Mouse (Mus musculus) CH12.LX (cell line): ENCODE measurements around the gene Cmah. TPM values are rescaled to one million over a fixed set of nuclear protein-coding genes. Genes with fewer than 3 reads are reported as not detected.

ENCODE experiments used
- DNase-seq: peaks from one replicate; pipeline ENCODE4 v3.0.0-alpha.2; 2013; ENCODE audit errors: extremely low read depth
- H3K27ac ChIP-seq: 2 replicates; pipeline ENCODE4 v1.5.1; 2012; ENCODE audit warnings: low read depth, mild to moderate bottlenecking, control low read depth, moderate library complexity; ENCODE audit not compliant: insufficient read depth
- H3K27me3 ChIP-seq: replicated peaks from 2 replicates; pipeline ENCODE3; 2012; ENCODE audit warnings: inconsistent platforms
- H3K36me3 ChIP-seq, 2 experiments: replicated peaks in 1 of 2; 2 replicates each; pipeline versions ENCODE3 to v1.6.1; 2012; ENCODE audit warnings: inconsistent platforms in 1 of 2, low read length in 1 of 2, mild to moderate bottlenecking in 1 of 2, mixed read lengths in 1 of 2, moderate library complexity in 1 of 2; ENCODE audit not compliant: control insufficient read depth in 1 of 2, insufficient read depth in 1 of 2
- H3K4me1 ChIP-seq, 2 experiments: 2 replicates each; pipeline ENCODE4 v1.6.1; 2012; ENCODE audit warnings: inconsistent platforms in 1 of 2, moderate library complexity in 1 of 2; ENCODE audit not compliant: insufficient read depth in 2 of 2, control insufficient read depth in 1 of 2
- H3K4me2 ChIP-seq: 2 replicates; pipeline ENCODE4 v1.6.1; 2012; ENCODE audit warnings: low read depth, mild to moderate bottlenecking, control low read depth; ENCODE audit not compliant: poor library complexity, insufficient read depth, severe bottlenecking
- H3K4me3 ChIP-seq, 3 experiments: fragments of 150-350 bp in 1 of 3; sonication (generic) in 1 of 3; replicated peaks in 1 of 3; 2 replicates each; pipeline versions ENCODE3 to v1.5.1; 2011 to 2012; ENCODE audit warnings: low read depth in 2 of 3, low read length in 2 of 3, mild to moderate bottlenecking in 2 of 3, moderate library complexity in 2 of 3, control low read depth in 1 of 3, improper control_type of control experiment in 1 of 3, inconsistent platforms in 1 of 3, mixed read lengths in 1 of 3; ENCODE audit not compliant: poor library complexity in 1 of 3
- H3K79me2 ChIP-seq: replicated peaks from 2 replicates; pipeline ENCODE4 v1.6.1; 2012; ENCODE audit warnings: mild to moderate bottlenecking, moderate library complexity; ENCODE audit not compliant: control insufficient read depth, poor library complexity, insufficient read depth, severe bottlenecking; ENCODE audit errors: extremely low read depth
- H3K9ac ChIP-seq: 2 replicates; pipeline ENCODE4 v1.6.1; 2012; ENCODE audit warnings: low read depth, mild to moderate bottlenecking, control low read depth, moderate library complexity; ENCODE audit not compliant: insufficient read depth
- H3K9me3 ChIP-seq: replicated peaks from 2 replicates; pipeline ENCODE3; 2012; ENCODE audit warnings: low read length, inconsistent platforms, mixed read lengths
- BHLHE40 ChIP-seq: IDR thresholded peaks from 2 replicates; pipeline ENCODE4 v1.6.1; 2011; ENCODE audit warnings: mild to moderate bottlenecking, low read depth, low read length, improper control_type of control experiment
- CHD1 ChIP-seq: IDR thresholded peaks from 2 replicates; pipeline ENCODE4 v1.6.1; 2012; ENCODE audit warnings: low read depth, low read length, improper control_type of control experiment, inconsistent platforms
- EP300 ChIP-seq: IDR thresholded peaks from 2 replicates; pipeline ENCODE4 v1.6.1; 2011; ENCODE audit warnings: low read length, improper control_type of control experiment
- GABPA ChIP-seq: IDR thresholded peaks from 2 replicates; pipeline ENCODE4 v1.6.1; 2012; ENCODE audit warnings: low read depth, low read length, improper control_type of control experiment, inconsistent platforms; ENCODE audit not compliant: insufficient replicate concordance
- HCFC1 ChIP-seq: IDR thresholded peaks from 2 replicates; pipeline ENCODE4 v1.6.1; 2012; ENCODE audit warnings: low read depth, mild to moderate bottlenecking, inconsistent platforms, low read length, improper control_type of control experiment
- IRF4 ChIP-seq: IDR thresholded peaks from 2 replicates; pipeline ENCODE4 v1.6.1; 2014; ENCODE audit warnings: low read depth, mild to moderate bottlenecking, inconsistent platforms, low read length, improper control_type of control experiment
- JUN ChIP-seq: IDR thresholded peaks from 2 replicates; pipeline ENCODE4 v1.6.1; 2011; ENCODE audit warnings: low read depth, mild to moderate bottlenecking, low read length, improper control_type of control experiment, moderate library complexity; ENCODE audit not compliant: insufficient read depth
- MAX ChIP-seq: IDR thresholded peaks from 2 replicates; pipeline ENCODE4 v1.6.1; 2011; ENCODE audit warnings: low read length, improper control_type of control experiment
- MEF2A ChIP-seq: IDR thresholded peaks from 2 replicates; pipeline ENCODE4 v1.6.1; 2014; ENCODE audit warnings: low read depth, mild to moderate bottlenecking, inconsistent platforms, low read length, improper control_type of control experiment, borderline replicate concordance
- MXI1 ChIP-seq: IDR thresholded peaks from 2 replicates; pipeline ENCODE4 v1.6.1; 2011; ENCODE audit warnings: mild to moderate bottlenecking, low read depth, low read length, improper control_type of control experiment
- MYC ChIP-seq: IDR thresholded peaks from 2 replicates; pipeline ENCODE4 v1.6.1; 2011; ENCODE audit warnings: low read depth, mild to moderate bottlenecking, improper control_type of control experiment, low read length
- POLR2AphosphoS2 ChIP-seq: IDR thresholded peaks from 2 replicates; pipeline ENCODE4 v1.6.1; 2011; ENCODE audit warnings: low read depth, low read length, improper control_type of control experiment
- RAD21 ChIP-seq: IDR thresholded peaks from 2 replicates; pipeline ENCODE4 v1.6.1; 2011; ENCODE audit warnings: low read depth, mild to moderate bottlenecking, low read length, improper control_type of control experiment, moderate library complexity
- RCOR1 ChIP-seq: conservative IDR thresholded peaks from 2 replicates; pipeline ENCODE4 v1.6.1; 2012; ENCODE audit warnings: low read depth, mild to moderate bottlenecking, inconsistent platforms, low read length, improper control_type of control experiment
- SIN3A ChIP-seq: IDR thresholded peaks from 2 replicates; pipeline ENCODE4 v1.6.1; 2012; ENCODE audit warnings: low read length, improper control_type of control experiment, inconsistent platforms
- TCF12 ChIP-seq: IDR thresholded peaks from 2 replicates; pipeline ENCODE4 v1.6.1; 2014; ENCODE audit warnings: low read depth, mild to moderate bottlenecking, inconsistent platforms, low read length, improper control_type of control experiment
- USF2 ChIP-seq: conservative IDR thresholded peaks from 2 replicates; pipeline ENCODE4 v1.6.1; 2011; ENCODE audit warnings: low read depth, low read length, improper control_type of control experiment
- ZMIZ1 ChIP-seq: IDR thresholded peaks from 2 replicates; pipeline ENCODE4 v1.6.1; 2012; ENCODE audit warnings: low read depth, mild to moderate bottlenecking, inconsistent platforms, low read length, improper control_type of control experiment
- ZNF384 ChIP-seq: IDR thresholded peaks from 2 replicates; pipeline ENCODE4 v1.6.1; 2012; ENCODE audit warnings: low read depth, low read length, improper control_type of control experiment, inconsistent platforms
- dilution Hi-C: fragments of 300-500 bp; cut with MboI; formaldehyde crosslinking; loops from 2 replicates; pipeline ENCODE4 v1.14.3; 2020; ENCODE audit warnings: low sequenced_read_pairs; ENCODE audit not compliant: extremely low pct_unique_long_range_greater_than_20kb, extremely low pct_ligation_motif_present
- in situ Hi-C: fragments of 300-500 bp; cut with MboI; formaldehyde crosslinking; loops from 3 replicates; pipeline ENCODE4 v1.14.3; 2019; ENCODE audit warnings: low sequenced_read_pairs, low pct_ligation_motif_present, low pct_unique_long_range_greater_than_20kb, mixed read lengths
- polyA plus RNA-seq: library from polyadenylated mRNA; unstranded; fragments of >175 nt; gene quantifications from 2 replicates; pipeline ENCODE4 v1.2.1, GENCODE M21; 2012; ENCODE audit warnings: low read depth; ENCODE audit not compliant: insufficient read length
- total RNA-seq, 2 experiments: library from RNA; depleted of rRNA; stranded (reverse); fragments of 300-350 nt in 1 of 2; fragments of >200 nt in 1 of 2; gene quantifications; 2 replicates each; pipeline ENCODE4 v1.2.3; 2012 to 2014

The Cmah gene
- total and polyA plus RNA-seq, 3 experiments: 5.0 to 17.4 (median 5.5) TPM

DNA sequence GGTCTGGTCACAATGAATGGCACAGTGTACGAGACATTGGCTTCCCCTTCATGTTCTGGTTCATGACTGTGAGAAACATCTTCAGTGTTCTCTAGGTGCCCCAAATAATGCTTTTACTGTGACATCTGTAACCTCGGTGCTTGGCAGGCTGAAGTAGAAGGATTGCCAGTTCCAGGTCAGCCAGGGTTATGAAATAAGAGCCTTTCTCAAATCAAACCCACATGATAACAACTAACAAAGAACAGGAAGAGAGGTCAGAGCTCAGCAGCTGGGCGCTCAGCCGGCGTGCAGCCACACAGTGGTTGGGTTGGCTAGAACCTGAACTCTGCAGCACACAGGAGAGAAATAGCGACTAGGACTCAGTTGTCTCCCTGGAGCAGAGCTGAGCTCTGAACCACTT lies 115.1 kb downstream of the Cmah start:
- H3K4me1 ChIP-seq: peaks cover 11 to 51% of the 10 kb centered on the region in 2 experiments
- dilution Hi-C loops: no loop called here
- TF ChIP-seq POLR2AphosphoS2: no peak
- no peak for TF ChIP-seq ZNF384
- TF ChIP-seq USF2: no peak
- TF ChIP-seq MXI1: no peak
- TF ChIP-seq BHLHE40: no peak
- TF ChIP-seq JUN: no peak
- TF ChIP-seq IRF4: no peak
- no peak for TF ChIP-seq RAD21
- no peak for TF ChIP-seq EP300
- TF ChIP-seq MYC: no peak
- no peak for TF ChIP-seq CHD1
- no peak for TF ChIP-seq MEF2A
- TF ChIP-seq HCFC1: no peak
- TF ChIP-seq RCOR1: no peak
- no peak for TF ChIP-seq MAX
- no peak for TF ChIP-seq GABPA
- TF ChIP-seq TCF12: no peak
- TF ChIP-seq ZMIZ1: no peak
- H3K9ac ChIP-seq: no peak overlapping the region
- in situ Hi-C loops: no loop called here
- no peak overlapping the region for H3K27ac ChIP-seq
- H3K36me3 ChIP-seq: peaks cover 17 to 48% of the 10 kb centered on the region in 2 experiments
- H3K4me3 ChIP-seq: no peak overlapping the region
- no peak overlapping the region for H3K4me2 ChIP-seq
- H3K27me3 ChIP-seq: no peaks in the 10 kb centered on the region
- H3K79me2 ChIP-seq: no peaks in the 10 kb centered on the region
- DNase-seq: peak; percentile 31
- peaks cover 6% of the 10 kb centered on the region for H3K9me3 ChIP-seq

DNA sequence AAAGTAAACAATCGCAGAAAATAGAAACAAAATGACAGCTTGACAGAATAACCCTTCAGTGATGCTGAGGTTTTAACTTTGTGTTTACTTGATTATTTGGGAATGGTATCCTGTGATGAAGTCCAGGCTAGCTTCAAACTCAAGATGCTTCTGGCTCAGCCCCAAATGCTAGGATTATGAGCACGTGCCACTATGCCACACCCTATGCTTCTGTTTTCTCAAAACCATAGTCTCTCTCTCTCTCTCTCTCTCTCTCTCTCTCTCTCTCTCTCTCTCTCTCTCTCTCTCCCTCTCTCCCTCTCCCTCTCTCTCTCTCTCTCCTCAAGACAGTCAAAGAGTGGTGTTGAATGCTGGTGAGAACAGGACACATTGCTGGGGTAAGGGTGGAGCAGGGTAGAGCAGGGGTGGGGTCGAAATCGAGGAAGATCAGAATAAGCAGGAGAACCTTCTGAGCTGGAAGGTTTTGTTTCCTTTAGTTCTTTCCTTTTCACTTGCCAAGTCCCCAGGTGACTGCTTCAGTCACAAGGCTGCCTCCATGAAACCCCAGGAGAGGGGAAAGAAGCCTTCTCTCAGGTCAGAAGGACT lies 116.7 kb downstream of the Cmah start:
- TF ChIP-seq BHLHE40 (peak; percentile 44; the same call in 1 of the 2 replicates), SIN3A (no peak)
- H3K27ac ChIP-seq: peak overlapping the region; percentile 58
- H3K9me3 ChIP-seq: peaks cover 6% of the 10 kb centered on the region
- dilution Hi-C loops (no loop called here), in situ Hi-C loops (no loop called here)
- peaks cover 11 to 63% of the 10 kb centered on the region in 2 experiments for H3K4me1 ChIP-seq
- H3K4me2 ChIP-seq: peak overlapping the region; percentile 97
- peak overlapping the region; percentile 36; the same call in 1 of the 2 replicates for H3K9ac ChIP-seq
- H3K79me2 ChIP-seq: no peaks in the 10 kb centered on the region
- H3K36me3 ChIP-seq: peaks cover 17 to 45% of the 10 kb centered on the region in 2 experiments
- no peaks in the 10 kb centered on the region for H3K27me3 ChIP-seq
- DNase-seq: no peak
- H3K4me3 ChIP-seq: no peak overlapping the region
